Mouse (Mus musculus): ENCODE results near the gene Hs3st3b1.

Gene Hs3st3b1

GRCm38 (mm10) chr11:63893557-63893956 is 28.5 kb downstream of the Hs3st3b1 start:
- in situ Hi-C loops (cut with MboI, MseI) = no loop called here

- in situ Hi-C loops (cut with MboI, MseI) = no loop called here
Observed at GRCm38 (mm10) chr11:63891479-63892020, 30.5 kb downstream of the Hs3st3b1 start.

GRCm38 (mm10) chr11:63883385-63883784 is 38.7 kb downstream of the Hs3st3b1 start:
- in situ Hi-C loops (cut with MboI, MseI) = no loop called here

GRCm38 (mm10) chr11:63880296-63880695 is 41.8 kb downstream of the Hs3st3b1 start:
- in situ Hi-C loops (cut with MboI, MseI) = no loop called here

GRCm38 (mm10) chr11:63879261-63879660 is 42.8 kb downstream of the Hs3st3b1 start:
- in situ Hi-C loops (cut with MboI, MseI) = no loop called here

- in situ Hi-C loops (cut with MboI, MseI) = no loop called here
Observed at GRCm38 (mm10) chr11:63878616-63879015, 43.5 kb downstream of the Hs3st3b1 start.

GRCm38 (mm10) chr11:63862746-63863145 is 59.3 kb downstream of the Hs3st3b1 start:
- in situ Hi-C loops (cut with MboI, MseI) = no loop called here

- in situ Hi-C loops (cut with MboI, MseI) = no loop called here
Observed at GRCm38 (mm10) chr11:63861982-63862381, 60.1 kb downstream of the Hs3st3b1 start.

GRCm38 (mm10) chr11:63851041-63851730 is 70.9 kb downstream of the Hs3st3b1 start:
- in situ Hi-C loops (cut with MboI, MseI) = no loop called here

GRCm38 (mm10) chr11:63850261-63850660 is 71.8 kb downstream of the Hs3st3b1 start:
- in situ Hi-C loops (cut with MboI, MseI) = no loop called here

GRCm38 (mm10) chr11:63845379-63845778 is 76.7 kb downstream of the Hs3st3b1 start:
- in situ Hi-C loops (cut with MboI, MseI) = no loop called here

GRCm38 (mm10) chr11:63844701-63845100 is 77.4 kb downstream of the Hs3st3b1 start:
- in situ Hi-C loops (cut with MboI, MseI) = no loop called here

GRCm38 (mm10) chr11:63837526-63837925 is 84.6 kb downstream of the Hs3st3b1 start:
- in situ Hi-C loops (cut with MboI, MseI) = no loop called here
